Mouse (Mus musculus): ENCODE results near the gene Cyp26c1. TPM values are rescaled to one million over a fixed set of nuclear protein-coding genes. Genes with fewer than 3 reads are reported as not detected.
A peak's percentile ranks its signal among the peaks of the same experiment; 100 is the strongest.

Gene Cyp26c1
- 0.11 and 0.17 TPM in 2 replicates for polyA plus RNA-seq (2012)

DNA sequence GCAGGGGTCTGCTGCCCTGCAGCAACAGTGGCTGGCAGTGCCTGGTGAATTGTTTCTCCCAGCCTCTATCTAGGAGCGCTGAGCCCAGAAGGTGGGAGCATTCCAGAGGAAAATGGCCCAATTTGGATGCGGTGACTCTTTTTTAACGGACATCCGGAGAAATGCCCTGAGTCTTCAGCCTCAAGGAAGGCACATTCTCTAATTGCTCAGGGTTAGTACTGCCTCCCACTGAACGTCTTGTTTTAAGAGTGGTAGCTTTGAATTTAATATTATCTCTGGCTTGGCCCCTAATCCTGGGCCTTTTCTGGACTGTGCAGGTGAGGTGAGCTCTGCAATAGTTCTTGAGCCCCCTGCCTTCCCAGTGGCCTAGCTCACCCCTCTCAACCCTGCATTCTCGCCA lies at the start of gene Cyp26c1:
TSS of gene Cyp26c1 (plus strand) at position 301 of the 400 bp plus-strand sequence.
- no peak for TF ChIP-seq GATA1 (IDR thresholded peaks at IDR 0.05; ENCODE audit: low read length)

DNA sequence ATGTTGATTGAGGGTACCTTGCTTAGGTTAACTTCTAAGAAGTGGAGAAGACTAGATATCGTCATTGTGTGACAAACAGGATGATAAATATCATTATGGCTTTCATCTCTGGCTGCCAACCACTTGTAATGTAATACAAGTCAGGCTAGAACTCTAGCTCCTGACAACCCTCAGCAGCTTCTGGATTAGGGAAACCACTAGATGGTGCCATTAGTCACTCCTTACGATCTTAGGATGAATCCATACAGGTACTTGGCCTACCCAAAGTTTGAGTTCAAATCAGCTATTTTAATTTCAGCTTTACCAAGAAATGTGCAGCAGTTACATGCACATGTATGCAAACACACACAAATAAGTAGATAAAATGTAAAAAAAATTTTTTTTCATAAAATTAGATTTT lies 37.4 kb upstream of the Cyp26c1 start:
- no peak for TF ChIP-seq GATA1 (IDR thresholded peaks at IDR 0.05; ENCODE audit: low read length)

DNA sequence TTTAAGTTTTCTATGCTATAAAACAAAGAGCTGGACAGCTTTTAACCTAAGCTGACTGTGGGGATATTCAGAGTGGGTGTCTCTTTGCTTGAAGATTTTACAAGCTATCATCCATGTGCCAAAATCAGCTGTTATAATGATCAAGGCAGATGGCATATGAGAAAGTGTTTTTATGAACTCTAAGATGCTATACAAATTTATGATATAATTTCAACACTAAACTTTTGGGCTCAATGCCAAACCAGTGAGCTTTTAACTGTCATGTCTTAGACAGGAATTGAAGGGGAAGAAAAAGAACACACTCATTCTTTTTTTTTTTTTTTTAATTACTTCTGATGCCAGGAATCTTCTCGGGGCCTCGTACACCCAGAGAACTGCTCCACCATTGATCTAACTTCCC lies 34.9 kb upstream of the Cyp26c1 start:
- no peak for TF ChIP-seq GATA1 (IDR thresholded peaks at IDR 0.05; ENCODE audit: low read length)

DNA sequence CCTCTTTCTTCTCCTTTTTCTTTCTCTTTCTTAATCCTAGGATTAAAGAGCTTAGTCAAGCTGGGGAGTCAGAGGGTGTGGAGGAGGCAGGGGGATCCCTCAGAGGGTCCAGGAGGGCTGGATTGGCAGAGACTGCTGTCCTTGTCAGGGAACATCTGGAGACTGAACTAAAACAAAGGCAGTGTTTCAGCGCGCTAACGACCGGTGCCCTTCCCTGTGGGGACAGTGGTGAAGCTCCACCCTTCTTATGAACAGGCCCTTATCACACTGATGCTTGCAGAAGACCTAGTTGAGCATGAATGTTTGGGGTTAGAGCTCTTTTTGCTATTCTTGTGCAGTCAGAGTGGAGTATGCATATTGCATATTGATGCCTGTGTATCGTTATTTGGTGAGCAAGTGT lies 31.4 kb upstream of the Cyp26c1 start:
- TF ChIP-seq GATA1 (IDR thresholded peaks at IDR 0.05; ENCODE audit: low read length), result no peak

DNA sequence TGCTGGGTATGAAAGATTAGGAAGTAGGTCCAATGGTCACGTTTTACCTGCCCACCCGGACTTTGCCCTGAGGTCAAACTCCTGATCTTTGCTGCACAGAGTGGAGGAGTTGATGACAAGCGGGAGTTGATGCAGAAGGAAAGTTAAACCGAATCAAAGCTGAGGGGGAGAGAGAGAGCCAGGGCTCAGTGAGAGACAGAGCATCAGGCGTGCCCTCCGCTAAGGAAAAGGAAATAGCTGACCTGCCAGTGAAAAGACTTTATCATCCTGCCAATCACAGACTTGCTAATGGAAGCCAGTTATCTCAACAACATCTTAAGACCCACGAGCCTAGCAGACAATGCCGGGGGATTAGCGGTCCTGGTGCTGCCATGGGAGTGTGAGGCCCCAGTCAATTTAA lies 28.9 kb upstream of the Cyp26c1 start:
- TF ChIP-seq GATA1 (IDR thresholded peaks at IDR 0.05; ENCODE audit: low read length), result no peak

DNA sequence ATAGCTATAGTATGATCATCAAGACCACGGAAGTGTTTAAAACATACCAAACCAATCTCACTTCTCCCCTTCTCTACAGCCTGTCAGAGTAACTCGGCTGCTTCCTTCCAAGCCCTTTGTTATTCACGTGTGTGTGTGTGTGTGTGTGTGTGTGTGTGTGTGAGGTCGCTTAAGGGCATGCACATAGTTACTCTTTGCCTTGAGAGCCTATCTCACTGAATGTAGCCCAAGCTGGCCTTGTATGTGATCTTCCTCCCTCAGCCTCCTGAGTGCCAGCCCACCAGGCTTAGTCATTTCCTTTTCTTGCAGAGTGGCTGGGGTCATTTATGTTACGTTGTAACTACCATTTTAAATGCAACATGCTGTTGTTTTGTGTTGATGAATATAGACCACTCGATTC lies 20.1 kb upstream of the Cyp26c1 start:
- no peak for TF ChIP-seq GATA1 (IDR thresholded peaks at IDR 0.05; ENCODE audit: low read length)

DNA sequence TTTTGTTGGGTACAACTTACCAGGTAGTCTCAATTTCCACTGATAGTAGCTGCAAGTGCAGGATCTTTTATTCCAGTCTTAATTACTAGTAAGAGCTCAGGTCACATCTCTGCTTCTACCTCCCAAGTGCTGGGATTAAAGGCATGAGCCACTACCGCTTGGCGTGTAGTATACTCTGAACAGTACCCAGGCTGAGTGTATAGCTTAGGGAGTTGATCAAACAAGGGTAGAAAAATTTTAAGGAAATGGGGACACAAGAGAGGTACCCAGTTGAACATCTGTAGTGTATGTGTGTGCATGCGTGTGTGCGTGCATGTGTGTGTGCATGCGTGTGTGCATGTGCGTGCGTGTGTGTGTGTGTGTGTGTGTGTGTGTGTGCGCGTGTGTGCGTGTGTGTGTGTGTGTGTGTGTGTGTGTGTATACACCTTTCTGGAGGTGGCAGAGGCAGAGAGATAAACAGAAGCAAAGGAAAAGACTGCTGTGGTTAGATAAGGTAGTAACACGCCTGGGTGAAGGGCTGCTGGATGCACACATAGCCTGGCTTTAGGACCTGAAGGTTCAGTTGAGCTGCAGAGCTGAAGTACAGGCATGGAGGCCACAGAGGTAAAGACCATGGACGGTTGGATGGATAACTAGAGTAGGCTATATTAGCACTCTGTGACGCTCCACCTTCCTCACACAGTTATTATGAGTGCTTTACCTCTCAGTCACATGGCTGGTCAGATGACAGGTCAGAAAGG lies 17.4 kb upstream of the Cyp26c1 start:
- TF ChIP-seq GATA1 (IDR thresholded peaks at IDR 0.05; ENCODE audit: low read length), result peak; percentile 34

DNA sequence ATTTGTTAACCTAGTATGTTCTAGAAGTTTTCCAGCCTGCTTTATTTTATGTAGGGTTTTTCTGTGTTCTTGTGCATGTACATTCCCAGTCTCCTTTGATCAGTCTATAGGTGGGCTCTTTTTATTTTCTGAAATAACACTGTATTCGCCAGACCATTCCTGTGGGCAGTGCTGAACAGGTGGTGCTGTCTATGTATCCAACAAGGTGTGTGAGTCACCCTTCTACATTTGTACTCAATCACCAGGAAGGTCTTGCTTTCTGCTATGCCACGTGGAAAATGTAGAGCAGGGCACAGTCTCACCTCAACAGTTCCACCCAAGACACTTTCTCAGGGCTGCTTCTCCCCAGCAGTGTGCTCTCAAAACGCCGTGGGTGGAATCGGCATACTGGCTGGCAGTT lies 16.7 kb upstream of the Cyp26c1 start:
- no peak for TF ChIP-seq GATA1 (IDR thresholded peaks at IDR 0.05; ENCODE audit: low read length)

DNA sequence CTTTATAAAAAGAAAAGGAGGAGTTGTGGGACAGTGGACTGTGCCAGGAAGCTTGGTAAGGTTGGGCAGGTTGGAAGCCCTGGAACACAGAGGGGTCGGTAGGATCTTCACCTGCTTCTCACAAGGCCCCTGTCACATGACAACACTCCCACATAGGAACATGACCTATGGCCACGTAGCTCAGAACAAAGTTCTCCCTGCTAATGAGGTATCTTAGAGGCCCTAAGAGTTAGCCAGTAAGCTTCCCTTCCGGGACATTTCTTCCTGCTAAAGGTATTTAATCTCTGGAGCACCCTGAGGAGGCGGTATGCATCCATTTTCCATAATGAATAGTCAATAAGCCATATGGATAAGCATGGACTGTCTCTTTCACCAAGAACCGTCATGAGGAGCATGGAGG lies 15.9 kb upstream of the Cyp26c1 start:
- TF ChIP-seq GATA1 (IDR thresholded peaks at IDR 0.05; ENCODE audit: low read length), result no peak

DNA sequence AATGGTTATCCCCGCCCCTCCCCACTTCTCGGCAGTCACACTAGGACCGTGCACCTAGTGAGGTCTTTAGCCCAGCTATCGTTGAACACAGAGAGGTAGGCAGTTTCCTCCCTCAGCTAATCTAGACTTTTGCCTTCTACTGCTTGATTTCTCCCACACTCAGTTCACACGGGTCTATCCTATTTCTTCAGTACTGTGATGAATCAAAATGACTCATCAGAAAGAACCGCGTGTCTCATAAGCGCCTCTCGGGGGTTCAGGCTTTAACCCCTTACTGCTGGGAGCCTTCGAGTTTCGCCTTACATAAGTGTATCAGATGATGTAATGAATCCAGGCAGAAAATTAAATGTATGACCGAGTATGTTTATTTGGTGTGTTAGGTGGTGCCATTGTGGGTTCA lies 12.0 kb upstream of the Cyp26c1 start:
- no peak for TF ChIP-seq GATA1 (IDR thresholded peaks at IDR 0.05; ENCODE audit: low read length)

DNA sequence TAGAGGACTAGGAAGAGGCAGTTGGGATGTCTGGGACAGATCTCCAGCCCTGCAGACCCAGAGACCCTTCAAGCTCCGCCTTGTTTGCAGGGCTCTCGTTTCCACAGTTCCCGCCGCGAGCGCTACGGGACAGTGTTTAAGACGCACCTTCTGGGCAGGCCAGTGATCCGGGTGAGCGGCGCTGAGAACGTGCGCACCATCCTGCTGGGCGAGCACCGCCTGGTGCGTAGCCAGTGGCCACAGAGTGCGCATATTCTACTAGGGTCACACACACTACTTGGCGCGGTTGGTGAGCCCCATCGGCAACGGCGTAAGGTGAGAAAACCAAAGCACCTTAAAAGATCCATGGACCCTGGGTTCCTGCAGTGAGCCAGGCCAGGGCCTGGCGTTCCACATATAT lies 966 bp downstream of the Cyp26c1 start:
- no peak for TF ChIP-seq GATA1 (IDR thresholded peaks at IDR 0.05; ENCODE audit: low read length)

DNA sequence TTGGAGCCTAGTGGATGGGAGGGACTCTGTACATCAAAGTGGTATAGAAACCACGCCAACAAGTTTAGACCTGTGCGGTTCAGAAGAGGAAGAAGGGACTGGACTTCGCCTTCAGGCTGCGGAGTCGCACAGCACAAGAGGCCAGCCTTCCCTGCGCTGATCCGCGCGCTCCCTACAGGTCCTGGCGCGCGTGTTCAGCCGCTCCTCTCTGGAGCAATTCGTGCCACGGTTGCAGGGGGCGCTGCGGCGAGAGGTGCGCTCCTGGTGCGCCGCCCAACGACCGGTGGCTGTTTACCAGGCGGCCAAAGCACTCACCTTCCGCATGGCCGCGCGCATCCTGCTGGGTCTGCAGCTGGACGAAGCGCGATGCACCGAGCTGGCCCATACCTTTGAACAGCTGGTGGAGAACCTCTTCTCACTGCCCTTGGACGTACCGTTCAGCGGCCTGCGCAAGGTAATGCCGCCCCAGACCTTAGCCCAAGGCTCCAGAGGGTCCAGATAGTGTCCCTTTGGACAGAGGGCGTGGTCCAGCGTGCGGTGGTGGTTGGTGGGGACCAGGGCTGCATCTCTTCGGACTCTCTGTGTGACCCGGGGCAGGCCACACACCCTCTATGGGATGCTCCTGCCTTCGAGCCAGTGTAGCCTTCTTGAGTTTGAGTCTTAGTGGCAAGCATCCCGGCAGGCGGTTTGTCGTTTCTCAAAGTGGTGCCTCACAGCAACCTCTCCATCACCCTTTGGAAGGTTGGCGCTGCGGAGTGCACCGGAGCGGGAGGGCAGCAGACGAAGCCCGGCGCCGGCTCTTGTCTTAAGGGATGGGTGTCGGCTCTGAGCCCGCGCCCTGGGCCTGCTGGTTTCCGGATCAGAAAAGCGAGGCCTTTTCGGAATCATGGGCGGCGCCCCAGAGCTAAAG lies 1.8 kb downstream of the Cyp26c1 start:
- TF ChIP-seq GATA1 (IDR thresholded peaks at IDR 0.05; ENCODE audit: low read length), result no peak

DNA sequence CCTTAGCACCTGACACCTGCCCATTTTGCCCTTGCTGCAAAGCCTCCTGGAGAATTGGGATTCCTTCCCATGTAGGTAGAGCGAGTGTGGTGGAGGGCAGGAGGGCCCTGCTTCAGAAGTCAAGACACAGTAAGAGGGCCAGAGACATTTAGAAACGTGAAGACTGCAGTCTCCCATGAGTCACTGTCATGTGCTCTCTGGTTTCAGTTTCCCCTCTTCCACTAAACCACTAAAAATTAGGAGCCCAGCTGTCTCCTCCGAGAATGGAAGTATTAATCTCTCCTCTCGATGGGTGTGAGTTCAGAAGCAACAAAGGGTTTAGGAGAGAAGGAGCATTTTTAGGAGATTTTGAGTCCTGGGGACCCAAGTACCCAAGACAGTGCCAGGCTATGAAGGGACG lies 4.1 kb downstream of the Cyp26c1 start:
- TF ChIP-seq GATA1 (IDR thresholded peaks at IDR 0.05; ENCODE audit: low read length), result no peak

DNA sequence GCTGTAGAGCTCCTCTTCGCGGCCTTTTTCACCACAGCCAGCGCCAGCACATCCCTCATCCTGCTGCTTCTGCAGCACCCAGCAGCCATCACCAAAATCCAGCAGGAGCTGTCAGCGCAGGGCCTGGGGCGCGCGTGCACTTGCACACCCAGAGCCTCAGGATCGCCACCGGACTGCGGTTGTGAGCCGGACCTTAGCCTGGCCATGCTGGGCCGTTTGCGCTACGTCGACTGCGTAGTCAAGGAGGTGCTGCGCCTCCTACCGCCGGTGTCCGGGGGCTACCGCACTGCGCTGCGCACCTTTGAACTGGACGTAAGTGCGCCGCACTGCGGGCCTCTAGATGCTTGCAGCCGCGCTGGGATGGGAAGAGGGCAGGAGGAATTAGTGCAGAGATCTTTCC lies 5.3 kb downstream of the Cyp26c1 start:
- no peak for TF ChIP-seq GATA1 (IDR thresholded peaks at IDR 0.05; ENCODE audit: low read length)

DNA sequence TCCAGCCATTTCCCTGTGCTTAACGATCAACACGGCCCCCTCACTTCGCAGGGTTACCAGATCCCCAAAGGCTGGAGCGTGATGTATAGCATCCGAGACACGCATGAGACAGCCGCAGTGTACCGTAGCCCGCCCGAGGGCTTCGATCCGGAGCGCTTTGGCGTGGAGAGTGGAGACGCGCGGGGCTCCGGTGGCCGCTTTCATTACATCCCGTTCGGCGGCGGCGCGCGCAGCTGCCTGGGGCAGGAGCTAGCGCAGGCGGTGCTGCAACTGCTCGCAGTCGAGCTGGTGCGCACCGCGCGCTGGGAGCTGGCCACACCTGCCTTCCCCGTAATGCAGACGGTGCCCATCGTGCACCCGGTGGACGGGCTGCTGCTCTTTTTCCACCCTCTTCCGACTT lies 7.5 kb downstream of the Cyp26c1 start:
- TF ChIP-seq GATA1 (IDR thresholded peaks at IDR 0.05; ENCODE audit: low read length), result no peak

DNA sequence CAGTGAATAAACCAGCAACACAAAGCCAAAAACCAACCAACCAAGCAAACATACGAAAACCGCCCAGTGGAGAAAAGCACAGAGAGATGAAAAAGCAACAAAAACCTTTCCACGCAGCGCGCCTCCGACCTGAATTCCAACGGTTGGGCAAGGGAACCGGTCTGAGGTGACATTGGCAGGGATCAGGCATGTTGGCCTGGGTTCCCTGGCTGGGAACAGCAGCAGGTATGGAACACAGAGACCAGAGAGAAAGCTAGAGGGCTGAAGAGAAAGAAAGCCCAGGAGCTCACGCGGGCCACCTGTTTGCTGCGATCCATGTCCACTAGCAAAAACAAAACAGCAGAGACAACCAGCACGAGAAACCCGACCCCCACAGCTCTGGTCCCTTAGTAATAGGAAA lies 9.8 kb downstream of the Cyp26c1 start:
- no peak for TF ChIP-seq GATA1 (IDR thresholded peaks at IDR 0.05; ENCODE audit: low read length)

Measured in G1E-ER4 (cell line).